Mouse (Mus musculus): ENCODE results near the gene H2-Ab1.

GRCm38 (mm10) chr17:34306407-34306806 lies 48.9 kb downstream of the H2-Ab1 start:
- TF ChIP-seq CHD2 (IDR thresholded peaks at IDR 0.05; ENCODE audit: low read depth, low read length): no peak
- TF ChIP-seq ZC3H11A (IDR thresholded peaks at IDR 0.05; ENCODE audit: borderline replicate concordance, low read depth, low read length): no peak

Measured in ES-E14 (cell line).